Mouse (Mus musculus): ENCODE measurements at regions not wholly inside any gene's neighbourhood (a gene's known extent, or its start where the extent isn't known, plus 50 kb on each side); places are given as distances from the start of the nearest gene placed in this dataset.

DNA sequence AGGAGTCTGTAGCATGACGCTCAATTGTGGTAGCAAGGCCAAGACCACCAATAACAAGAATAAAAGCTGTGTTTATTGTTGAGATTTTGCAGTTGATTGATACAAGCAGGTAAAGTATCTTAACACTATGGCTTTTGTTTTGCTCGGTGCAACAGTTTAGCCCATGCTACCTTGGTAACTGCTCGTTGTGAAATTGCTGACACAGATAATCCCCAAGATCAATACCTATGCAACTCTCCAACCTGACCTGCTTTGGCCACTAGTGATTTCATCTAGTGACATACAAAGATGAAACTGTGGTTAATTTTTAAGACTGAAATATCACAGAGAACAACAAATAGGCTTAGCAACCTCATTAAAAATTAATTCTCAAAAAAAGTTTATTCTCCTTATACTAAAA is 85.2 kb upstream of the Kynu start:
- Histone ChIP-seq H3K27ac (ENCODE audit: low read depth) (no peak overlapping the region), H3K27me3 (ENCODE audit: insufficient read depth, low read length) (no peaks in the 10 kb centered on the region), H3K9me3 (ENCODE audit: low read length) (no peaks in the 10 kb centered on the region), H3K4me1 (ENCODE audit: insufficient read depth) (no peaks in the 10 kb centered on the region), H3K36me3 (replicated peaks; ENCODE audit: insufficient read depth, low read length) (no peaks in the 10 kb centered on the region), H3K9ac (replicated peaks) (no peak overlapping the region), H3K4me3 (ENCODE audit: low read depth, low read length) (no peak overlapping the region), H3K4me2 (ENCODE audit: low read depth, low read length) (no peak overlapping the region)
- 58% methylated on average over 3 of the region's 3 CpGs for WGBS (ENCODE audit: insufficient replicate concordance)
- peak; percentile 78 for ATAC-seq
- DNase-seq, result peak; percentile 16
- TF ChIP-seq EP300 (IDR thresholded peaks at IDR 0.05; ENCODE audit: low read depth), result no peak

DNA sequence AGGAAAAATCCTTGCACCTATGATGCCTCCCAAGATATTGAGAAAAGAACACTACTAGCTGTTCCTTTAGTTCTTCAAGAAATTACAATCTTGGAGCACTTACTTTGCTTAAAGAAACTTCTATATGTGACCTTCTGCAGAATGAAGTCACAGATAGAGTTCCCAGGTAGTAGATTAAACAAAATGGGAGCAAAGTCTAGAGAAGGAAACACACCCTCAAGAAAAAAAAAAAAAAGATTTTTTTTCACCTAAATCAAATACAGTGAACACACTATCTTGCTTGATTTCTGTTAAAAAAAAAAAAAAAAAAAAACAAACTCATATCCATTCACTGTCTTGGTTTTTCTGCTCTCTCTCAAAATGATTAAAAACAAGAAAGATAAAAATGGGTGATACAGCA is 76.6 kb upstream of the Kynu start:
- Histone ChIP-seq H3K27me3 (ENCODE audit: insufficient read depth, low read length) (no peaks in the 10 kb centered on the region), H3K4me1 (ENCODE audit: insufficient read depth) (no peaks in the 10 kb centered on the region), H3K9me3 (ENCODE audit: low read length) (no peaks in the 10 kb centered on the region), H3K9ac (replicated peaks) (no peak overlapping the region), H3K4me2 (ENCODE audit: low read depth, low read length) (no peak overlapping the region), H3K4me3 (ENCODE audit: low read depth, low read length) (no peak overlapping the region), H3K36me3 (replicated peaks; ENCODE audit: insufficient read depth, low read length) (no peaks in the 10 kb centered on the region), H3K27ac (ENCODE audit: low read depth) (no peak overlapping the region)
- TF ChIP-seq EP300 (IDR thresholded peaks at IDR 0.05; ENCODE audit: low read depth), result no peak
- TF ChIP-seq CTCF (IDR thresholded peaks at IDR 0.05; ENCODE audit: low read depth), result no peak
- no peak for DNase-seq
- ATAC-seq, result no peak

DNA sequence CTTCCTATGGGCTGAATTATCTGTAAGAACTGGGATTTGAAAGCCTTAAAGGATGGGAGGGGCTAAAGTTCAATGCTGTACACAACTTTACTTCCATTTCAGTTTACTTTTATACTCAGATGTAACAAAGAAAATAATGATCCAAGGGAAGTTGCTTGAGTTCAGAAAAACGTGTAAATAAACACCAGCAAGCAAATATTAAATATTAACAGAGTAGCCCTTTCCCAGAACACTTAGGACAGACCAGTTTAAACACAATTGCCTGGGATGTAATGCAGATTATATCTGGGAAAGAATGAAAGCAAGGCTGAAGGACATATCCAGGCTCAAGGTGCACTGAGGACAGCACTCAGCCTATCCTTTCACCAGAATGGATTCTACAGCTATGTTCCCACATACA is 75.3 kb upstream of the Kynu start:
- H3K9me3 ChIP-seq (ENCODE audit: low read length), result no peaks in the 10 kb centered on the region
- no peak overlapping the region for H3K9ac ChIP-seq (replicated peaks)
- ATAC-seq (peak; percentile 36; the same call in 1 of the 2 replicates), DNase-seq (no peak)
- TF ChIP-seq CTCF (IDR thresholded peaks at IDR 0.05; ENCODE audit: low read depth) (no peak), EP300 (IDR thresholded peaks at IDR 0.05; ENCODE audit: low read depth) (no peak)
- no peak overlapping the region for H3K4me3 ChIP-seq (ENCODE audit: low read depth, low read length)
- no peaks in the 10 kb centered on the region for H3K4me1 ChIP-seq (ENCODE audit: insufficient read depth)
- no peaks in the 10 kb centered on the region for H3K27me3 ChIP-seq (ENCODE audit: insufficient read depth, low read length)
- WGBS (ENCODE audit: insufficient replicate concordance), result 32% methylated on average over 1 of the region's 1 CpGs
- no peaks in the 10 kb centered on the region for H3K36me3 ChIP-seq (replicated peaks; ENCODE audit: insufficient read depth, low read length)
- H3K27ac ChIP-seq (ENCODE audit: low read depth), result no peak overlapping the region
- H3K4me2 ChIP-seq (ENCODE audit: low read depth, low read length), result no peak overlapping the region
